Mouse (Mus musculus) testis, adult 2 months (tissue): ENCODE measurements around the gene Axin1.

Experiments used
- CTCF ChIP-seq: fragments of 200-500 bp; IDR thresholded peaks from 2 replicates; pipeline ENCODE4 v1.5.1; 2012; ENCODE audit warnings: low read depth, mild to moderate bottlenecking, inconsistent platforms, low read length, moderate library complexity; ENCODE audit not compliant: control insufficient read depth, insufficient read depth, insufficient replicate concordance
- POLR2A ChIP-seq: fragments of 200-500 bp; IDR thresholded peaks from 2 replicates; pipeline ENCODE4 v1.6.1; 2012; ENCODE audit warnings: low read depth, mild to moderate bottlenecking, inconsistent platforms, low read length, moderate library complexity; ENCODE audit not compliant: control insufficient read depth

- TF ChIP-seq POLR2A (no peak), CTCF (no peak)
Observed at GRCm38 (mm10) chr17:26137106-26137750, 1.3 kb upstream of the Axin1 start.
